Mouse (Mus musculus) neural tube, embryonic 14.5 days (tissue): ENCODE data around the gene Npnt. TPM values are rescaled to one million over a fixed set of nuclear protein-coding genes. Genes with fewer than 3 reads are reported as not detected.

Experiments used
- ATAC-seq: fragments of 200-750 bp; cut with Nextera tagmentation; 2 replicates; pipeline ENCODE4 v1.8.0; 2017; ENCODE audit warnings: low read depth, mild to moderate bottlenecking, moderate TSS enrichment, moderate library complexity
- H3K27ac ChIP-seq: fragments of 300-500 bp; sonication (generic); 2 replicates; pipeline ENCODE4 v1.5.1; 2014; ENCODE audit warnings: low read depth, mild to moderate bottlenecking, control low read depth, low read length, moderate library complexity, mixed read lengths
- H3K27me3 ChIP-seq: fragments of 300-500 bp; sonication (generic); 2 replicates; pipeline ENCODE4 v1.6.1; 2014; ENCODE audit warnings: low read length; ENCODE audit not compliant: control insufficient read depth, insufficient read depth
- H3K36me3 ChIP-seq: fragments of 300-500 bp; sonication (generic); 2 replicates; pipeline ENCODE4 v1.6.1; 2014; ENCODE audit warnings: low read length, mixed read lengths; ENCODE audit not compliant: control insufficient read depth, insufficient read depth
- H3K4me1 ChIP-seq: fragments of 300-500 bp; sonication (generic); 2 replicates; pipeline ENCODE4 v1.6.1; 2014; ENCODE audit warnings: low read length; ENCODE audit not compliant: control insufficient read depth, insufficient read depth
- H3K4me2 ChIP-seq: fragments of 300-500 bp; sonication (generic); 2 replicates; pipeline ENCODE4 v1.6.1; 2014; ENCODE audit warnings: mild to moderate bottlenecking, low read depth, low read length, control low read depth
- H3K4me3 ChIP-seq: fragments of 300-500 bp; sonication (generic); 2 replicates; pipeline ENCODE4 v1.5.1; 2014; ENCODE audit warnings: low read depth, low read length, control low read depth, mixed read lengths
- H3K9ac ChIP-seq: fragments of 300-500 bp; sonication (generic); replicated peaks from 2 replicates; pipeline ENCODE4 v1.6.1; 2014; ENCODE audit warnings: low read depth, mild to moderate bottlenecking, control low read depth, low read length, mixed read lengths
- H3K9me3 ChIP-seq: fragments of 300-500 bp; sonication (generic); 2 replicates; pipeline ENCODE4 v1.6.1; 2016; ENCODE audit warnings: low read length; ENCODE audit not compliant: control insufficient read depth
- WGBS: fragments of 180-500 bp; shearing (Covaris S2); extraction: QIAGEN DNeasy Blood & Tissue Kit; methylation state at CpG from one replicate; pipeline ENCODE4 v1.1.7; 2014; 5-methylcytosine and 5-hydroxymethylcytosine counted together
- polyA plus RNA-seq: library from polyadenylated mRNA; unstranded; fragments of >200 nt; fragmentation: Nextera tagmentation; extraction: Ambion mirVana; gene quantifications from 2 replicates; pipeline ENCODE4 v1.2.1, GENCODE M21; 2014

Gene Npnt
- polyA plus RNA-seq, 1 experiment from 2014 or later, result 12.0 TPM

DNA sequence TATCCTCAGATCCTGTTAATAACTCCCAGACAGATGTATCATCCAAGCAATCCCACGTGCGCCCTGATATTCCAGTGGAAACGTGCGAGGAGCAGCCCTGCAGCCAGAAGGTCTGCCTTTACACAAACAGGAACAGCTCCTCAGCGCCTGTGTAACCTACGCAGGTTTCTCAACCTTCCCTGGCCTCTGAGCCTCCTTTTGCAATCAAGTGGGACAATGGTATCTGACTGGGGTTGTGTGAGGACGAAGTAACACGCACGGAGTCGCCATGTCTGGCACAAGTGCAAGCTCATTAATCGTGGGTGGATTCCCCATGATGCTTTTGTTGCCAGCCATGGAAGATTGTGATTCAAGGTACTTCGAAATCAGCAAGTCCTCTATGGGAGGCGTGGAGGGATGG lies 86.2 kb downstream of the Npnt start:
- no peak overlapping the region for H3K9ac ChIP-seq
- H3K9me3 ChIP-seq, result no peaks in the 10 kb centered on the region
- no peak for ATAC-seq
- no peak overlapping the region for H3K4me2 ChIP-seq
- H3K27ac ChIP-seq, result no peak overlapping the region
- no peaks in the 10 kb centered on the region for H3K4me1 ChIP-seq
- H3K36me3 ChIP-seq, result no peaks in the 10 kb centered on the region
- H3K4me3 ChIP-seq, result no peak overlapping the region
- WGBS, result 79% methylated on average over 13 of the region's 13 CpGs
- H3K27me3 ChIP-seq, result no peaks in the 10 kb centered on the region

DNA sequence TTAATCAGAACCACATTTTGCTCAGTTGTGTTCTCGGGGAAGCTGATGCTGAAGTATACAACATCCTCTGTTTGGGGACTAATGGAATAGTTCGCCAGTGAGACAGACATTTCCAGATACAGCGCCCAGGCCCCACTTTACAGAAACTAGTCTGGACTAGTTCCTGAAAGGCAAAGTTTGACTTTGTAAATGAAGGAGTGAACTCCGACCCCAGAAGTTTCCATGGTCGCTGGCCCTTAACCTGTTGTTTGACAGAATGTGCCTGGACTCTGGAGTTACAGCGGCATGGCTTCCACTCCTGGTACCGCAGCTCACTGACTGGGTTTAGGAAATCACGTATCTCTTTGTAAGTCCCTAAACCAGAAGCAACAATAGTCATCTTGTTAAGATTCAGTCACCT lies 89.3 kb downstream of the Npnt start:
- Histone ChIP-seq H3K9me3 (no peaks in the 10 kb centered on the region), H3K4me3 (no peak overlapping the region), H3K36me3 (no peaks in the 10 kb centered on the region), H3K9ac (no peak overlapping the region), H3K27ac (no peak overlapping the region), H3K27me3 (no peaks in the 10 kb centered on the region), H3K4me2 (no peak overlapping the region), H3K4me1 (no peaks in the 10 kb centered on the region)
- no peak for ATAC-seq
- WGBS, result 93% methylated on average over 8 of the region's 8 CpGs

GRCm38 (mm10) chr3:132859573-132859972 lies 90.5 kb downstream of the Npnt start:
- no peak overlapping the region for H3K4me3 ChIP-seq
- no peak for ATAC-seq
- H3K36me3 ChIP-seq, result no peaks in the 10 kb centered on the region
- no peak overlapping the region for H3K27ac ChIP-seq
- no peaks in the 10 kb centered on the region for H3K4me1 ChIP-seq
- no peak overlapping the region for H3K4me2 ChIP-seq
- H3K9me3 ChIP-seq, result no peaks in the 10 kb centered on the region
- no peak overlapping the region for H3K9ac ChIP-seq
- WGBS, result 90% methylated on average over 7 of the region's 7 CpGs
- no peaks in the 10 kb centered on the region for H3K27me3 ChIP-seq

DNA sequence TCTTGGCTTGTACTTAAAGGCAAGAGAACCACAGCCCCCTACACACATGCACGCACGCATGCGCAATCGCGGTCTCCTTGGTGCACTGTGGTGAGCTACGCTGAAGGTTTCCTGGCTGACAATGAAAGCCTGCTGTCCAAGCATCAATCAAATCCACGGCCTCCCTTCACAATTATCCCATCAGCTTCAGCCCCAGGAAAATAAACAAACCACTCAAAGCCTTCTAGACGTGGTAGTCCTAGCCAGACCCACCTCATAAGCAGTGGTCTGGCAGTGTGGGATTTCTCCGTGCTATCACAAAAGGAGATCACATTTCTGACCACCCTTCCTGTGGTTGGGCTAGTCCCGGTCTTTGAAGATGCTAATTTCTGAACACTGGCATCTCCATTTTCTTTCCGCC lies 91.2 kb downstream of the Npnt start:
- WGBS, result 73% methylated on average over 11 of the region's 11 CpGs

GRCm38 (mm10) chr3:132856651-132857050 lies 93.4 kb downstream of the Npnt start:
- Histone ChIP-seq H3K9ac (no peak overlapping the region), H3K4me1 (no peaks in the 10 kb centered on the region), H3K4me2 (no peak overlapping the region), H3K27ac (no peak overlapping the region), H3K36me3 (no peaks in the 10 kb centered on the region), H3K27me3 (no peaks in the 10 kb centered on the region), H3K9me3 (no peaks in the 10 kb centered on the region), H3K4me3 (no peak overlapping the region)
- WGBS, result 75% methylated on average over 6 of the region's 6 CpGs
- no peak for ATAC-seq

More for the DNA sequence above, 91.2 kb downstream of the Npnt start:
- no peak overlapping the region for H3K9ac ChIP-seq
- no peak for ATAC-seq
- H3K9me3 ChIP-seq, result no peaks in the 10 kb centered on the region
- no peaks in the 10 kb centered on the region for H3K27me3 ChIP-seq
- H3K4me2 ChIP-seq, result no peak overlapping the region
- H3K4me1 ChIP-seq, result no peaks in the 10 kb centered on the region
- H3K36me3 ChIP-seq, result no peaks in the 10 kb centered on the region
- no peak overlapping the region for H3K4me3 ChIP-seq
- H3K27ac ChIP-seq, result no peak overlapping the region

DNA sequence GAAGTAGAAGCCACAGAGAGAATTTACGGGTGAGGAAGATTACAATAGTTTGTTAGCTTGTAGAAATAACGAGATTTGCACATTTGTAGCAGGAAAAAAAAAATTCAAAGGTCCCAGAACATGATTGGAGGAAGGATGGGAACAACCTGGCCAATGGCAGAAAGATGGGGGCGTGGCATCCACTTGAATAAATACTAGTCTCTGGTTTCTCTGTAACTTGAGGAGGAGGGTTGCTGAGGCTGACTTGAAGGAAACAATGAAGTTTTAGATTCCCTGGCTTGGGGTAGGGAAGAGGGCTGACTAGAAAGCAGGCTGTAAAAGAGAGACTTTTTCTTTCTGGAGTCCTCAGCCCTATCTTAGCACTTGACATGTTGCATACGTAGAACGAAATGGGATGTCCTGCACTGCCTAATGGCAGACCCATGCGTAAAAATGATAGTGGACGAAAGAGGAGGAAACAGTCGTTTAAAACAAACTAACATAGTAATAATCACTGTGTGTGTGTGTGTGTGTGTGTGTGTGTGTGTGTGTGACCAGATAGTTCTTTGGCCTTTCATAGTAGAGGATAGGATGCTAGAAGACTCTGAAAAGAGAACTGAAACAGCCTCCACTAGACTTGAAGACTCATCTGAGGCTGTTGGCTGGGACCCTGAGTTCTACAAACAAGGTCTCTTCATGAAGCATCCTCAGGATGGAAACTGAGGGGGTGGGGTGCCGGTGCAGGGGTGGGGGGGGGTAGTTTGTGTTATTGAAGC lies 94.5 kb downstream of the Npnt start:
- H3K27ac ChIP-seq, result no peak overlapping the region
- H3K27me3 ChIP-seq, result no peaks in the 10 kb centered on the region
- no peaks in the 10 kb centered on the region for H3K4me1 ChIP-seq
- WGBS, result 67% methylated on average over 9 of the region's 9 CpGs
- no peak overlapping the region for H3K9ac ChIP-seq
- no peak for ATAC-seq
- no peak overlapping the region for H3K4me2 ChIP-seq
- H3K9me3 ChIP-seq, result no peaks in the 10 kb centered on the region
- no peak overlapping the region for H3K4me3 ChIP-seq
- no peaks in the 10 kb centered on the region for H3K36me3 ChIP-seq

DNA sequence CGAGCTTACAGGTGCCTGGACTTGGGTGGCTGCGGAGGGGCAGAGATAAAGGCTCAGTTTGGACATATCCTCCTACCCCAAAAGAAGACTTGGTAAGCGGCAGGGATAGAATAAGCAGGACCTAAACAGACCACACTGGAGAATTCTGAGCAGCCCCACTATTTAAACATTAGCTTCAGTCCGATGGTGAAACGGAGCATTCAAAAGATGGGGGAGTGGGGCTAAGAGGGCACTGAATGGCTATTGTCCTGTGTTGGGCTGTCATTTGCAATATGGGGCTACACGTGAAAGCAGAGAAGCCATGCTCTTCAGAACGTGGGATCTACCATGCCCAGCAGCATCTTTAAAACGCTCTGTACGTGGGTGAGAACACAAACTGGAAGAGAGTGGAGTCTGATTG lies 95.8 kb downstream of the Npnt start:
- 87% methylated on average over 9 of the region's 9 CpGs for WGBS
- ATAC-seq, result no peak
- Histone ChIP-seq H3K27me3 (no peaks in the 10 kb centered on the region), H3K27ac (no peak overlapping the region), H3K36me3 (no peaks in the 10 kb centered on the region), H3K9ac (no peak overlapping the region), H3K4me2 (no peak overlapping the region), H3K9me3 (no peaks in the 10 kb centered on the region), H3K4me1 (no peaks in the 10 kb centered on the region), H3K4me3 (no peak overlapping the region)

DNA sequence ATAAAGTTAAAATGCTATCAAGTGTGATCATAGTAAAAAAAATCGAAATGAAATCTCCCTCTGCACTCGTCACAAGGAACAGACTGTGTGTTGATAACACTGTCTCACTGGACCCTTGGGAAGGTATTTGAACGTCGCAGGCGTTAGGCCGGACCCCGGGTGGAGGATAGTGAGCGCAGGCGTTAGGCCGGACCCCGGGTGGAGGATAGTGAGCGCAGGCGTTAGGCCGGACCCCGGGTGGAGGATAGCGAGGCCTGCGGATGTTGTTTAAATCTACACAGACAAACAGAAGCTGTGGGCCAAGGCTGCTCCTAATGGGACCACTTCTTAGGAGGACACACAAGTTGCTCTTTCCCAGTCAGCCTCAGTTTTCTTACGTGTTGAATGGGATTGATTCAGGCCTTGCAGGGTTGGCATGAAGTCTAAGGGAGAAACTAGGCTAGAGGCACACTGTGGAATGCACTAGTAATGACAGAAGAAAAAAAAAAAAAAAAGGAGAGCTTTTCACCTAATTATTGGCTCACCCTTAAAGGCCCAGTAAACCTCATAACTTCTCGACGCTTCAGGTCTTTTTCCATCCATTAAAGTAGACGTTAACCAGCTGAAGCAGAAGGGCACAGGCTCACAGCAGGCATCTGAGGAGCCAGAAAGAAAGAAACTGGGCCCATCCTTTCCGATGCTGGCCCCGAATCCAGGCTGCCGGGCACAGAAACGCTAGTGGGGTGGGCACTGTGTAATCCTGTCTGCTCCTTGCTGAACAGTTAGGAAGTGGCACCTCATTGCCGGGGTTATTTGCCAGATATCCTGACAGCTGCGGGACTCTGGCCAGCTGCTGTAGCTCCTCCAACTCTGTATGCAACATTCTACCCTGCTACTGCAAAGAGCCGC lies 98.0 kb downstream of the Npnt start:
- peak; percentile 10; the same call in 1 of the 2 replicates for ATAC-seq
- Histone ChIP-seq H3K9ac (no peak overlapping the region), H3K4me1 (no peaks in the 10 kb centered on the region), H3K4me3 (no peak overlapping the region), H3K9me3 (no peaks in the 10 kb centered on the region), H3K27ac (no peak overlapping the region), H3K27me3 (no peaks in the 10 kb centered on the region), H3K4me2 (no peak overlapping the region), H3K36me3 (no peaks in the 10 kb centered on the region)
- 72% methylated on average over 28 of the region's 28 CpGs for WGBS

- Histone ChIP-seq H3K4me3 (no peak overlapping the region), H3K4me1 (no peaks in the 10 kb centered on the region), H3K27ac (no peak overlapping the region), H3K9ac (no peak overlapping the region), H3K4me2 (no peak overlapping the region), H3K36me3 (no peaks in the 10 kb centered on the region), H3K27me3 (no peaks in the 10 kb centered on the region), H3K9me3 (no peaks in the 10 kb centered on the region)
- 67% methylated on average over 1 of the region's 1 CpGs for WGBS
- 0 out of 2 replicates have a peak, but pooled peaks have one; percentile 9 for ATAC-seq
Measured at GRCm38 (mm10) chr3:132851417-132851816, 98.7 kb downstream of the Npnt start.
